Mouse (Mus musculus): ENCODE results near the gene Gdpd4.

Gene Gdpd4

DNA sequence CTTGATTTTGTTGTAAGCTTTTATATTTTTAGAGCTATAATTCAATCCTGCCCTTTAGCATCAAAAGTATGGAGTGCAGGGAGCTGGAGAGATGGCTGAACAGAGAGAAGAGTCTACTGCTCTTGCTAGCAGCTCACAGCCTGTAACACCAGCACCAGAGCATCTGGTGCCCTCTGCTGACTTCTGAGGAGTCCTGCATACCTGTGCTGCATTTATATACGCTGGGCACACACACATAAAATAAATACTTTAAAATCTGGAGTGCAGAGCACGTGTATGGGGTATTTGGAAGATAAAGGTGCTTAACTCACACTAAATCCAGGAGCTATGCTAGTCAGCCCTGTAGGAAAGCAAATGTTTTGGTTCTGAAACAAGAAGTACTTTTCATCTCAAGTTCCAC is 166.6 kb downstream of the Gdpd4 start:
- DNase-seq = no peak

GRCm38 (mm10) chr7:98095852-98096251 is 176.1 kb downstream of the Gdpd4 start:
- DNase-seq = no peak

DNA sequence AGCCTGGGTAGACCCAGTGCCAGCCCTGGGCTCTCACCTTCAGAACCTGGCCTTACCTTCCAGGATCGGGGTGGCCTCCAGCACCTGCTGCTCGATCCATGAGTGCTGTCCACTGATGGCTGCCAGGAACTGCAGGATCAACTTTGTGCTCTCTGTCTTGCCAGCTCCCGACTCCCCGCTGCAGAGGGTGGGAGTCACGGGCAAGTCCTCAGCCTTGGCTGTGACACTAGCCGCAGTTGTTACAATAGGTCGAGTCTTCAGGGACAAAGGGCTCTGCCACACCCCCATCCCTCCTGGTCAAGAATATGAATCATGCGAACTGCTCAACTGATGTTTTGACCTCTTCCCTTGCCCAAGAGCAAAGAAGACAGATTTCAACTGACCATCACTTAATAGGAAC is 177.8 kb downstream of the Gdpd4 start:
- DNase-seq = no peak

Measured in right cerebral cortex, adult 18-20 months (tissue).